Comparison of ENCODE assay signal across 8 mouse cellular contexts in the genomic region with DNA sequence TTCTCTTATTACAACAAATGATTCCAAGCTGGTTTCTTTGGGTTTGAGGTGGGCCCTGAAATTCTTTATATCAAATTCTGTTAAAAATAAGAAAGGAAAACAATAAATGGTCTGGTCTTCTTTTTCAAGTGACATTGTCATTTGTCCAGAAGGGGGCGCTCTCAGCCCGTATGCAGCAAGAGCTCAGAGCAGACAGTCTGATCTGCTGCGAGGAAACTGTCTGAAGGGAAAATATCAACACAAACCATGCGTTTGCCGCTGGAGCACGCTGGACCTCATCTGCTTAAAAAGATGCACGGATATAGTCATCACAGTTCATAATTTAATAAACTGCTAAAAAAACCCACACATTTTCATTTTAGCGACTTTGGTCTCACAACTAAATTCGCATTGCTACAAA.
A peak's percentile ranks its signal among the peaks of the same experiment; 100 is the strongest.
DNase-seq lines count a peak whose midpoint lies in the region; ATAC-seq and TF ChIP-seq lines count a peak whose summit lies in the region.

No protein-coding gene starts in this region.

- H3K4me1 ChIP-seq in embryonic facial prominence, embryonic 12.5 days, result no peaks in the 10 kb centered on the region
- 0 out of 2 replicates have a peak, but pooled peaks cover 5% of the 10 kb centered on the region for H3K4me1 ChIP-seq in heart, embryonic 10.5 days
- H3K4me1 ChIP-seq in kidney, embryonic 14.5 days (ENCODE audit: control insufficient read depth, insufficient read depth, low read length), result 0 out of 2 replicates have a peak, but pooled peaks cover 6% of the 10 kb centered on the region
- H3K4me1 ChIP-seq in limb, embryonic 14.5 days (ENCODE audit: control insufficient read depth, insufficient read depth, low read length), result no peaks in the 10 kb centered on the region

- H3K9ac ChIP-seq in embryonic facial prominence, embryonic 12.5 days, result no peak overlapping the region
- H3K9ac ChIP-seq in kidney, embryonic 14.5 days (ENCODE audit: low read depth, low read length), result no peak overlapping the region
- H3K9ac ChIP-seq in limb, embryonic 14.5 days (ENCODE audit: low read depth, low read length, severe bottlenecking), result no peak overlapping the region

- H3ac ChIP-seq in myocyte (ENCODE audit: control insufficient read depth, insufficient read length), result no peak overlapping the region

- H3K36me3 ChIP-seq in embryonic facial prominence, embryonic 12.5 days, result no peaks in the 10 kb centered on the region
- H3K36me3 ChIP-seq in heart, embryonic 10.5 days, result no peaks in the 10 kb centered on the region
- no peaks in the 10 kb centered on the region for H3K36me3 ChIP-seq in kidney, embryonic 14.5 days (ENCODE audit: control insufficient read depth, insufficient read depth, low read length)
- no peaks in the 10 kb centered on the region for H3K36me3 ChIP-seq in limb, embryonic 14.5 days (ENCODE audit: control insufficient read depth, insufficient read depth, low read length)
- no peaks in the 10 kb centered on the region for H3K36me3 ChIP-seq in myocyte (ENCODE audit: control insufficient read depth, insufficient read depth)

- H3K4me3 ChIP-seq in embryonic facial prominence, embryonic 12.5 days, result no peak overlapping the region
- H3K4me3 ChIP-seq in heart, embryonic 10.5 days, result peak overlapping the region; percentile 38
- H3K4me3 ChIP-seq in kidney, embryonic 14.5 days (ENCODE audit: low read length), result peak overlapping the region; percentile 16; the same call in 1 of the 2 replicates
- peak overlapping the region; percentile 16 for H3K4me3 ChIP-seq in limb, embryonic 14.5 days (replicated peaks; ENCODE audit: low read length)
- no peak overlapping the region for H3K4me3 ChIP-seq in myocyte

- peak; percentile 76 for DNase-seq in 3T3-L1 (ENCODE audit: low read depth, low spot score)
- peak; percentile 79 to 87 for DNase-seq in adrenal gland, postnatal 36 days
- DNase-seq in heart, embryonic 10.5 days (ENCODE audit: low spot score), result peak; percentile 78
- DNase-seq in limb, embryonic 14.5 days (ENCODE audit: low spot score), result peak; percentile 84
- DNase-seq in spleen, postnatal 36 days (ENCODE audit: low spot score in 2 of 2), result peak; percentile 54 to 57

- H3K27me3 ChIP-seq in embryonic facial prominence, embryonic 12.5 days, result no peaks in the 10 kb centered on the region
- H3K27me3 ChIP-seq in heart, embryonic 10.5 days (ENCODE audit: insufficient read depth, poor library complexity, severe bottlenecking), result no peaks in the 10 kb centered on the region
- H3K27me3 ChIP-seq in kidney, embryonic 14.5 days (ENCODE audit: control insufficient read depth, insufficient read depth, low read length), result no peaks in the 10 kb centered on the region
- H3K27me3 ChIP-seq in limb, embryonic 14.5 days (ENCODE audit: control insufficient read depth, insufficient read depth, low read length), result no peaks in the 10 kb centered on the region
- H3K27me3 ChIP-seq in myocyte (ENCODE audit: control insufficient read depth, insufficient read depth, insufficient read length), result peaks cover 7% of the 10 kb centered on the region

- no peak overlapping the region for H3K27ac ChIP-seq in embryonic facial prominence, embryonic 12.5 days
- no peak overlapping the region for H3K27ac ChIP-seq in heart, embryonic 10.5 days
- H3K27ac ChIP-seq in kidney, embryonic 14.5 days (ENCODE audit: low read depth, low read length), result no peak overlapping the region
- H3K27ac ChIP-seq in limb, embryonic 14.5 days (replicated peaks; ENCODE audit: low read depth, low read length), result no peak overlapping the region

- no peak for ATAC-seq in embryonic facial prominence, embryonic 12.5 days (ENCODE audit: insufficient number of reproducible peaks, insufficient read depth, low FRiP score, low TSS enrichment)
- 0 out of 2 replicates have a peak, but pooled peaks have one; percentile 72 for ATAC-seq in kidney, embryonic 14.5 days (ENCODE audit: low FRiP score, low TSS enrichment)
- peak; percentile 62; the same call in 1 of the 2 replicates for ATAC-seq in limb, embryonic 14.5 days (ENCODE audit: low FRiP score, low read depth)

- TF ChIP-seq POLR2A in limb, embryonic 14.5 days (IDR thresholded peaks at IDR 0.05; ENCODE audit: borderline replicate concordance, extremely low read depth, insufficient read depth, insufficient read length), result no peak
- no peak for TF ChIP-seq POLR2A in myocyte (IDR thresholded peaks at IDR 0.05; ENCODE audit: insufficient read length, low read depth)

- no peaks in the 10 kb centered on the region for H3K9me3 ChIP-seq in embryonic facial prominence, embryonic 12.5 days
- H3K9me3 ChIP-seq in heart, embryonic 10.5 days, result no peaks in the 10 kb centered on the region
- H3K9me3 ChIP-seq in kidney, embryonic 14.5 days (ENCODE audit: control insufficient read depth, low read length), result no peaks in the 10 kb centered on the region
- H3K9me3 ChIP-seq in limb, embryonic 14.5 days (ENCODE audit: control insufficient read depth, low read length), result no peaks in the 10 kb centered on the region

- WGBS in embryonic facial prominence, embryonic 12.5 days, result 15% methylated on average over 9 of the region's 9 CpGs
- WGBS in heart, embryonic 10.5 days, result 16% methylated on average over 9 of the region's 9 CpGs
- WGBS in kidney, embryonic 14.5 days, result 14% methylated on average over 9 of the region's 9 CpGs
- WGBS in limb, embryonic 14.5 days, result 19% methylated on average over 9 of the region's 9 CpGs

- H3K79me2 ChIP-seq in myocyte (ENCODE audit: control insufficient read depth, insufficient read depth), result no peaks in the 10 kb centered on the region

- H3K4me2 ChIP-seq in embryonic facial prominence, embryonic 12.5 days (replicated peaks), result peak overlapping the region; percentile 30
- peak overlapping the region; percentile 30 for H3K4me2 ChIP-seq in kidney, embryonic 14.5 days (replicated peaks; ENCODE audit: low read depth, low read length)
- H3K4me2 ChIP-seq in limb, embryonic 14.5 days (replicated peaks; ENCODE audit: low read depth, low read length, severe bottlenecking), result peak overlapping the region; percentile 38
- peak overlapping the region; percentile 57 for H3K4me2 ChIP-seq in myocyte (ENCODE audit: low read depth)

TF ChIP-seq in myocyte, 11 proteins besides CTCF, POLR2A, EP300 and RAD21:
- TF ChIP-seq MYOG (IDR thresholded peaks at IDR 0.05; ENCODE audit: control insufficient read depth in 1 of 3, insufficient read depth in 1 of 3, insufficient read length in 2 of 3, low read depth in 2 of 3) (no peak), REST (IDR thresholded peaks at IDR 0.05; ENCODE audit: insufficient read depth, insufficient read length) (no peak), MYOD1 (IDR thresholded peaks at IDR 0.05; ENCODE audit: control insufficient read depth in 1 of 3, insufficient read length in 2 of 3, low read depth in 2 of 3) (no peak), TCF3 (IDR thresholded peaks at IDR 0.05; ENCODE audit: insufficient read length, low read depth) (no peak), SRF (IDR thresholded peaks at IDR 0.05; ENCODE audit: control insufficient read depth, insufficient read length, low read depth) (no peak)

Comparison
In these comparisons a context has a peak if more than half of its experiments do, and no peak if none do; other contexts are left out.
1. H3K4me3 ChIP-seq: peak in heart, embryonic 10.5 days (single experiment), kidney, embryonic 14.5 days (single experiment) and limb, embryonic 14.5 days (single experiment); none in embryonic facial prominence, embryonic 12.5 days (single experiment) and myocyte (single experiment).
2. Peak in every context shown above with its lines, with median percentiles within 50 percentile points of each other: DNase-seq and H3K4me2 ChIP-seq.